Mouse (Mus musculus) yolk sac, embryonic 10.5 days (tissue): ENCODE measurements around the gene Bag6.
A peak's percentile ranks its signal among the peaks of the same experiment; 100 is the strongest.

Experiments used
- DNase-seq: peaks from one replicate; pipeline ENCODE4 v3.0.0-alpha.2; 2017; ENCODE audit warnings: low spot score

The Bag6 gene

DNA sequence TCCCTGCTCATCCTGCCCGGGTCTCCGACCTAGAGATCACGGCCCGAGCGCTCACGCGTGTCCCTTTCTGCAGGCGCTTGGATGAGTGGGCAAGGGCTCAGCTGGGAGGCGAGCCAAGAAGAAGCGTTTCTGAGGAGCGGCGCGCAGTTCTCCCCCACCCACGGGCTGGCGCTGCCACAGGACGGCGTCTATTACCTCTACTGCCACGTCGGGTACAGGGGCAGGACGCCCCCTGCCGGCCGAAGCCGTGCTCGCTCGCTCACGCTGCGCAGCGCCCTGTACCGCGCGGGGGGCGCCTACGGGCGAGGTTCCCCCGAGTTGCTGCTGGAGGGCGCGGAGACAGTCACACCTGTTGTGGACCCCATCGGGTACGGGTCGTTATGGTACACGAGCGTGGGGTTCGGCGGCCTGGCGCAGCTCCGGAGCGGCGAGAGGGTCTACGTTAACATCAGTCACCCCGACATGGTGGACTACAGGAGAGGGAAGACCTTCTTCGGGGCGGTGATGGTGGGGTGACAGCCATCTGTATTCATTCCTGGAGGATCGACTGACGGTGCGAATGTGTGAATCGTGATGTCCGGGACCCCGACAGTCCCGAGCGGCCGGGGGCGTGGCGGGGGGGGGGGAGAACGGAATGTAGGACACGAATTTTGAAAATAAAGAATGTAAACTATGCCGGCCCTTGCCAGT lies 60.8 kb downstream of the Bag6 start:
- DNase-seq: peak; percentile 61

DNA sequence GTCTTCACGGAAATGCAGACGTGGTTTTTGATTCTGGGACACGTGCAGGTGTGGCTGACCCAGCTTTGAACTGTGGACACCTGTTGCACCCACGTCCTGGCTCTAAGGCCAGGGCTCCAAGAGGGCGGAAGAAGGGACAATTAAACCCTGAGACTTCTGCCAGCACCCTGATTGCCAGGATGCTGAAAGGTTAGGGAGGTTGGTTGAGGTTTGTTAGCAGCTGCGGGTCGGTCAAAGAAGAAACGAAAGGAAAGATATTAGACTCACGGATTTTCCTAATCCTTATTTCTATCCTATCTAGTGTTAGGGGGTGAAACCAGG lies 61.3 kb downstream of the Bag6 start:
- no peak for DNase-seq
